Mouse (Mus musculus): ENCODE results near the gene Klf16. TPM values are rescaled to one million over a fixed set of nuclear protein-coding genes. Genes with fewer than 3 reads are reported as not detected.

The Klf16 gene
- polyA plus RNA-seq, 1 experiment from 2014 or later: 12.1 TPM

DNA sequence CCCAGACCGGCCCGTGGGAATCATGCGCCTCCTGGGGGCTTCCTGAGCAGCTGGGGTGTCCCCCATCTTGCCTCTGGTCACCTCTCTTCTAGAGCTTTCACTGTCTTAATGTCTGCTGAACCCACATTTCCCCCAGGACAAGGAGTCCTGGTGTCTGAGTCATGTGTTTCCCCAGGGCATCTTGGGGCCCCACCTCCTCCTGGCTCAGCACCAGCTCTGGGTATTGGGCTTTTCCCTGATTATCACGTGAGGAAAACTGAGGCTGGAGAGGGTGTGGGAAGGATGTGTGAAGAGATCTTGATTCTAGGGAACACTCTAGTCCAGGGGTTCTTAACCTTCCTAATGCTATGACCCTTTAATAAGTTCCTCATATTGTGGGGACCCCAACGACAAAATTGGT is 38.9 kb downstream of the Klf16 start:
- no peak overlapping the region for H3K9ac ChIP-seq (replicated peaks)
- no peak overlapping the region for H3K4me3 ChIP-seq (replicated peaks)
- H3K4me1 ChIP-seq (replicated peaks): peaks cover 10% of the 10 kb centered on the region; the same call in 1 of the 2 replicates
- no peaks in the 10 kb centered on the region for H3K9me3 ChIP-seq
- no peak overlapping the region for H3K27ac ChIP-seq
- WGBS: 49% methylated on average over 5 of the region's 5 CpGs
- no peak for ATAC-seq (ENCODE audit: insufficient number of reproducible peaks, insufficient read depth, low FRiP score, low TSS enrichment, low read depth)
- H3K27me3 ChIP-seq: peaks cover 56% of the 10 kb centered on the region
- peaks cover 22% of the 10 kb centered on the region for H3K36me3 ChIP-seq
- H3K4me2 ChIP-seq: no peak overlapping the region

DNA sequence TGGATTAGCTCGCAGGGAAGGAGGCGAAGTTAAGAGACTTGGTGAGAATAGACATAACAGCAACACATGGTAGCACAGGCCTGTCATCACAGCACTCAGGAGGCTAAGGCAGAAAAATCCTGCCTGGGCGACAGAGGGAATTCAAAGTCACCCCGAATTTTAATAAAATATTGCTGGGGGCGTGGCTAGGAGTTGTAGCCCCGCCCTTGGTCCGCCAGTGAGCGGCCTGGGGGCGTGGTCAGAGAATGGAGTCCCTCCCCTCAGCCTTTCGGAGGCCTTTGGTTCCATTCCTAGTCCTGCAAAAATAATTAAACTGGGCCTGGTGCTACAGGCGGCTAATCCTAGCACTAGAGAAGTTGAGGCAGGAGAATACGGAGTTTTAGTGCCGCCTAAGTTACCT is 41.4 kb downstream of the Klf16 start:
- H3K27me3 ChIP-seq: peaks cover 56% of the 10 kb centered on the region
- H3K27ac ChIP-seq: no peak overlapping the region
- 7% methylated on average over 13 of the region's 13 CpGs for WGBS

DNA sequence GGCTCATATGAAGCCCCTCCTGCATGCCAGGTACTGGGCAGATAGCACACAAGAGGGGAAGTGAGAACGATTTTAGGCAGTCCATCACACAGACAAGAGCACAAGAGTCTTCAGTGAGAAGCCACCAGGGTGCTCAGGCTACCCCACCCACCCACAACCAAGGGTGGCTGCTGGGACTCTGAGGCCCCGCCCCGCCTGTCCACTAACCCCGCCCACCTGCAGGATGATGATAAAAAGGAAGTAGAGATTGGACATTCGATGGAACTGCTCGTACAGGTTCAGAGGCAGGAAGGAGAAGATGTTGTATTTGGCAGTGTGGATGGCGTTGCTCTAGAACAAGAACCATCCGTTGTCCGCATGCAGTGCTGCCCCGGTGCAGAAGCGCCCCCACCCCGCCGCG is 42.0 kb downstream of the Klf16 start:
- H3K9me3 ChIP-seq: no peaks in the 10 kb centered on the region
- H3K4me1 ChIP-seq (replicated peaks): peaks cover 10% of the 10 kb centered on the region; the same call in 1 of the 2 replicates
- H3K27ac ChIP-seq: no peak overlapping the region
- H3K4me3 ChIP-seq (replicated peaks): no peak overlapping the region
- H3K9ac ChIP-seq (replicated peaks): no peak overlapping the region
- 11% methylated on average over 14 of the region's 14 CpGs for WGBS
- no peaks in the 10 kb centered on the region for H3K36me3 ChIP-seq
- H3K4me2 ChIP-seq: 0 out of 2 replicates have a peak overlapping the region, but pooled peaks have one; percentile 7
- ATAC-seq (ENCODE audit: insufficient number of reproducible peaks, insufficient read depth, low FRiP score, low TSS enrichment, low read depth): no peak
- H3K27me3 ChIP-seq: peaks cover 56% of the 10 kb centered on the region

More for the DNA sequence above, 41.4 kb downstream of the Klf16 start:
- no peak overlapping the region for H3K9ac ChIP-seq (replicated peaks)
- no peak for ATAC-seq (ENCODE audit: insufficient number of reproducible peaks, insufficient read depth, low FRiP score, low TSS enrichment, low read depth)
- peaks cover 10% of the 10 kb centered on the region; the same call in 1 of the 2 replicates for H3K4me1 ChIP-seq (replicated peaks)
- 0 out of 2 replicates have a peak overlapping the region, but pooled peaks have one; percentile 7 for H3K4me2 ChIP-seq
- no peaks in the 10 kb centered on the region for H3K9me3 ChIP-seq
- no peaks in the 10 kb centered on the region for H3K36me3 ChIP-seq
- H3K4me3 ChIP-seq (replicated peaks): no peak overlapping the region

DNA sequence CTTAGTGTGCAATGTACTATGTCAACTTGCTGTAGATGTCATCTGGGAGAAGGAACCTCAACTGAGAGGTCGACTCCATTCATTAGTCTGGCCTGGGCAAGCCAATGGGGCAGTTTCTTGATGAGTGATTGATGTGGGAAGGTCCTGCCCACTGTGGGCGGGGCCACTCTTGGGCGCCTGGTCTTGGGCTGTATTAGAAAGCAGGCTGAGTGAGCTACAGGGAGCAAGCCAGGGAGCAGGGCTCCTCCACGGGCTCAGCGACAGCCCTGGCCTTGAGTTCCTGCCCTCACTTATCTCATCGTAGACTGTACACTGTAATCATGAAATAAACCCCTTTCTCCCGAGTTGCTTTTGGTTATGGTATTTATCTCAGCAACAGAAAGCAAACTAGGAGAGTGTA is 43.4 kb downstream of the Klf16 start:
- no peaks in the 10 kb centered on the region for H3K9me3 ChIP-seq
- H3K4me1 ChIP-seq (replicated peaks): peaks cover 6% of the 10 kb centered on the region; the same call in 1 of the 2 replicates
- WGBS: 16% methylated on average over 7 of the region's 7 CpGs
- H3K4me2 ChIP-seq: no peak overlapping the region
- H3K27ac ChIP-seq: no peak overlapping the region
- H3K4me3 ChIP-seq (replicated peaks): no peak overlapping the region
- ATAC-seq (ENCODE audit: insufficient number of reproducible peaks, insufficient read depth, low FRiP score, low TSS enrichment, low read depth): no peak
- H3K27me3 ChIP-seq: peaks cover 55% of the 10 kb centered on the region
- H3K36me3 ChIP-seq: no peaks in the 10 kb centered on the region
- no peak overlapping the region for H3K9ac ChIP-seq (replicated peaks)

DNA sequence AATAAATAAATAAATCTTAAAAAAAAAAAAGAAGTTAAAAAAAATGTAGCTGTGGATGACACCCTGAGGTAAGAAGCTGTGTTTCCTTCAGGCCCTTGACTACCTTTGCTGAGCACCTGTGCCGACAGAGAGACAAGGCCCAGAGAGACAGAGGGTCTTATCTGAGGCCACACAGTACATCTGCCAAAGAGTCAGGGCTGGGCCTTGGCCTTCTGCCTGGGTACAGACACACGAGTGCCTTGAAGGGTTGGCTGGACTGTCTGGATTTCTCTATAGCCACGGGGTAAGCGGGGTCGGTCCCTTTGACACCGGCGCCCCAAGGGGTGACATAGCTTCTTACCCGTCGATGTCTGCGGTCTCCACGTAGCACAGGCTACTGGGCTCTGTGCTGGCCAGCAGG is 44.3 kb downstream of the Klf16 start:
- no peak overlapping the region for H3K4me2 ChIP-seq
- 90% methylated on average over 11 of the region's 11 CpGs for WGBS
- no peaks in the 10 kb centered on the region for H3K9me3 ChIP-seq
- no peak for ATAC-seq (ENCODE audit: insufficient number of reproducible peaks, insufficient read depth, low FRiP score, low TSS enrichment, low read depth)
- H3K9ac ChIP-seq (replicated peaks): no peak overlapping the region
- H3K27me3 ChIP-seq: peaks cover 54% of the 10 kb centered on the region
- H3K4me1 ChIP-seq (replicated peaks): peaks cover 4% of the 10 kb centered on the region; the same call in 1 of the 2 replicates
- H3K4me3 ChIP-seq (replicated peaks): no peak overlapping the region
- H3K27ac ChIP-seq: no peak overlapping the region
- H3K36me3 ChIP-seq: no peaks in the 10 kb centered on the region

DNA sequence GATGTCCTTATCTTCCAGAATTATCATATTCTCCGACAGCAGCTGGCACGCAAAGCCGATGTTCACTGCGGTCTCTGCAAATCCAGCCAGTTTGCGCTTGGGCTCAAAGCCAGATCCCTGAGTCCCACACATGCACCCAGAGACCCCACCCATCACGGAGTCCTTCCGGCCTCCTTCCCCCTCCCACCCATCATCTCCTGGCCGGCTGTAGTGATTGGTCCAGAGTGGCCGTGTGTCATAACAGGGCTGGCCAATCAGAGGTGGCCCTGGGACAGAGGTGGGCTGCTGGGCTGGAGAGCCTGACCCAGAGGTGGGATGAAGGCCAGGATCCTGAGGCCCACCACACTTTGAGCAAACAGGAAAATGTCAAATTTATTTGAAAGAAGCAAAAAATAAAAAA is 50.9 kb downstream of the Klf16 start:
- Histone ChIP-seq H3K4me2 (peak overlapping the region; percentile 36), H3K36me3 (no peaks in the 10 kb centered on the region), H3K27ac (no peak overlapping the region), H3K4me3 (replicated peaks) (0 out of 2 replicates have a peak overlapping the region, but pooled peaks have one; percentile 13), H3K9ac (replicated peaks) (no peak overlapping the region), H3K4me1 (replicated peaks) (peaks cover 5% of the 10 kb centered on the region; the same call in 1 of the 2 replicates), H3K27me3 (peaks cover 17% of the 10 kb centered on the region), H3K9me3 (peaks cover 7% of the 10 kb centered on the region)
- ATAC-seq (ENCODE audit: insufficient number of reproducible peaks, insufficient read depth, low FRiP score, low TSS enrichment, low read depth): peak; percentile 74
- WGBS: 20% methylated on average over 9 of the region's 9 CpGs

DNA sequence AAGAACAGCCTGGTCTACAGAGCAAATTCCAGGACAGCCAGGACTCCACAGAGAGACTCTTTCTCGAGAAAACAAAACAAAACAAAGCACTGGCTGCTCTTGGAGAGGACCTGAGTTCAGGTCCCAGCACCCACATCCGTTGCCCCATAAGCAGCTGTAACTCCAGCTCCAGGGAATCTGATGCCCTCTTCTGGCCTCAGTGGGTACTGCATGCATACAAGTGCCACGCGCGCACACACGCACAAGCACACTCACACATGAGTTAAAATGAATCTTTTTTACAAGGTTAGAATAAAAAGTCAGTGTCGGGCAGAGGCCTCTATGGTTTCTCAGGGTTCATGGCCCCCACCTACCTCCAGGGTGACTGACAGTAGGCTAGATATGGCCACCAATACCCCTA is 53.8 kb downstream of the Klf16 start:
- Histone ChIP-seq H3K9ac (replicated peaks) (no peak overlapping the region), H3K4me1 (replicated peaks) (0 out of 2 replicates have a peak, but pooled peaks cover 5% of the 10 kb centered on the region), H3K27me3 (peaks cover 7% of the 10 kb centered on the region; the same call in 1 of the 2 replicates), H3K9me3 (peaks cover 7% of the 10 kb centered on the region), H3K27ac (no peak overlapping the region), H3K4me3 (replicated peaks) (no peak overlapping the region), H3K4me2 (no peak overlapping the region), H3K36me3 (no peaks in the 10 kb centered on the region)
- WGBS: 91% methylated on average over 7 of the region's 7 CpGs
- ATAC-seq (ENCODE audit: insufficient number of reproducible peaks, insufficient read depth, low FRiP score, low TSS enrichment, low read depth): no peak

DNA sequence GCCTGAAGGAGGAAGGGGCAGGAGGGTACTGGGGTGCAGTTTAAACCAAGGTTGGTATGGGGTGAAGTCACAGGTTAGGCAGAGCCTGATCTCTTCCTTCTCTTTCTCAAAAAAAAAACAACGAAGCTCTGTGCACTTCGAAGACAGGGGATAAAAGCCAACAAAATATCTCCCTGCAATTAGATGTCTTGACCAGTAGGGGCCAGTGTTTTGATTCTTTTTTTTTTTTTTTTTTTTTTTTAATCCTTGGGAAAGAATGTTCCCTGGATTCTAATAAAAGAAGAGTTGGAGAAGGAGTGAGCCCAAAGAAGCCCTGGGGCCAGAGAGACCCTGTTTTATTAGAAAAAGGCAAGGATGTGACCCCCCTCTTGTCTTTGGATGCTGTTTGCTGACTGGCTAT is 57.8 kb downstream of the Klf16 start:
- 65% methylated on average over 2 of the region's 2 CpGs for WGBS
- ATAC-seq (ENCODE audit: insufficient number of reproducible peaks, insufficient read depth, low FRiP score, low TSS enrichment, low read depth): no peak

More for the DNA sequence above, 57.8 kb downstream of the Klf16 start:
- H3K27me3 ChIP-seq: peaks cover 33% of the 10 kb centered on the region
- no peak overlapping the region for H3K9ac ChIP-seq (replicated peaks)
- peaks cover 7% of the 10 kb centered on the region for H3K9me3 ChIP-seq
- H3K4me1 ChIP-seq (replicated peaks): no peaks in the 10 kb centered on the region
- H3K36me3 ChIP-seq: no peaks in the 10 kb centered on the region
- H3K4me3 ChIP-seq (replicated peaks): no peak overlapping the region
- H3K27ac ChIP-seq: no peak overlapping the region
- no peak overlapping the region for H3K4me2 ChIP-seq

Small RNA genes within 50 kb of the gene (microRNA-seq; reads per million reads assigned to microRNA genes)
- not detected for gene Mir6912

Other genes with a start within 250 kb of the Klf16 start
- 6.3 and 6.6 TPM in 2 replicates for gene Pcsk4, start 247.8 kb downstream of the Klf16 start, polyA plus RNA-seq (2016; fragmentation: Nextera tagmentation; extraction: Ambion mirVana)
- gene Reep6, start 247.4 kb downstream of the Klf16 start, polyA plus RNA-seq (2016; fragmentation: Nextera tagmentation; extraction: Ambion mirVana): 4.1 and 4.6 TPM in 2 replicates
- 0.70 and 0.88 TPM in 2 replicates for gene Adamtsl5, start 228.9 kb downstream of the Klf16 start, polyA plus RNA-seq (2016; fragmentation: Nextera tagmentation; extraction: Ambion mirVana)
- gene Plk5, start 220.9 kb downstream of the Klf16 start, polyA plus RNA-seq (2016; fragmentation: Nextera tagmentation; extraction: Ambion mirVana): 1.2 and 1.3 TPM in 2 replicates
- gene Mex3d, start 189.7 kb downstream of the Klf16 start, polyA plus RNA-seq (2016; fragmentation: Nextera tagmentation; extraction: Ambion mirVana): 12.5 and 15.2 TPM in 2 replicates
- gene Mbd3, start 177.8 kb downstream of the Klf16 start, polyA plus RNA-seq (2016; fragmentation: Nextera tagmentation; extraction: Ambion mirVana): 361 and 364 TPM in 2 replicates
- gene Uqcr11, start 170.5 kb downstream of the Klf16 start, polyA plus RNA-seq (2016; fragmentation: Nextera tagmentation; extraction: Ambion mirVana): 416 and 437 TPM in 2 replicates
- gene Tcf3, start 143.7 kb downstream of the Klf16 start, polyA plus RNA-seq (2016; fragmentation: Nextera tagmentation; extraction: Ambion mirVana): 247 and 274 TPM in 2 replicates
- not detected in 2 replicates for gene Onecut3, start 82.5 kb downstream of the Klf16 start, polyA plus RNA-seq (2016; fragmentation: Nextera tagmentation; extraction: Ambion mirVana)
- gene Atp8b3, start 38.2 kb downstream of the Klf16 start, polyA plus RNA-seq (2016; fragmentation: Nextera tagmentation; extraction: Ambion mirVana): 0.29 and 0.50 TPM in 2 replicates
- gene Rexo1, start 15.8 kb downstream of the Klf16 start, polyA plus RNA-seq (2016; fragmentation: Nextera tagmentation; extraction: Ambion mirVana): 33.4 and 34.1 TPM in 2 replicates
- gene Abhd17a, start 13.0 kb upstream of the Klf16 start, polyA plus RNA-seq (2016; fragmentation: Nextera tagmentation; extraction: Ambion mirVana): 108 and 110 TPM in 2 replicates
- gene Scamp4, start 25.6 kb upstream of the Klf16 start, polyA plus RNA-seq (2016; fragmentation: Nextera tagmentation; extraction: Ambion mirVana): 62.1 and 66.0 TPM in 2 replicates
- gene Adat3, start 25.6 kb upstream of the Klf16 start, polyA plus RNA-seq (2016; fragmentation: Nextera tagmentation; extraction: Ambion mirVana): 6.1 and 9.9 TPM in 2 replicates
- 4.9 and 6.1 TPM in 2 replicates for gene Gm49322, start 28.7 kb upstream of the Klf16 start, polyA plus RNA-seq (2016; fragmentation: Nextera tagmentation; extraction: Ambion mirVana)
- 239 and 260 TPM in 2 replicates for gene Csnk1g2, start 45.5 kb upstream of the Klf16 start, polyA plus RNA-seq (2016; fragmentation: Nextera tagmentation; extraction: Ambion mirVana)
- 95.8 and 102 TPM in 2 replicates for gene Btbd2, start 79.8 kb upstream of the Klf16 start, polyA plus RNA-seq (2016; fragmentation: Nextera tagmentation; extraction: Ambion mirVana)
- gene Mknk2, start 100.8 kb upstream of the Klf16 start, polyA plus RNA-seq (2016; fragmentation: Nextera tagmentation; extraction: Ambion mirVana): 122 and 124 TPM in 2 replicates
- 51.1 and 51.7 TPM in 2 replicates for gene Mob3a, start 124.7 kb upstream of the Klf16 start, polyA plus RNA-seq (2016; fragmentation: Nextera tagmentation; extraction: Ambion mirVana)
- 12.5 and 16.5 TPM in 2 replicates for gene Izumo4, start 124.9 kb upstream of the Klf16 start, polyA plus RNA-seq (2016; fragmentation: Nextera tagmentation; extraction: Ambion mirVana)
- gene Ap3d1, start 164.9 kb upstream of the Klf16 start, polyA plus RNA-seq (2016; fragmentation: Nextera tagmentation; extraction: Ambion mirVana): 73.8 and 76.8 TPM in 2 replicates
- 21.8 and 22.8 TPM in 2 replicates for gene Dot1l, start 177.9 kb upstream of the Klf16 start, polyA plus RNA-seq (2016; fragmentation: Nextera tagmentation; extraction: Ambion mirVana)
- 63.0 and 72.8 TPM in 2 replicates for gene Sf3a2, start 220.9 kb upstream of the Klf16 start, polyA plus RNA-seq (2016; fragmentation: Nextera tagmentation; extraction: Ambion mirVana)
- 132 and 144 TPM in 2 replicates for gene Plekhj1, start 221.3 kb upstream of the Klf16 start, polyA plus RNA-seq (2016; fragmentation: Nextera tagmentation; extraction: Ambion mirVana)
- not detected in 2 replicates for gene Amh, start 227.9 kb upstream of the Klf16 start, polyA plus RNA-seq (2016; fragmentation: Nextera tagmentation; extraction: Ambion mirVana)
- gene Jsrp1, start 236.2 kb upstream of the Klf16 start, polyA plus RNA-seq (2016; fragmentation: Nextera tagmentation; extraction: Ambion mirVana): 1.6 and 1.7 TPM in 2 replicates
- 1,783 and 1,832 TPM in 2 replicates for gene Oaz1, start 249.3 kb upstream of the Klf16 start, polyA plus RNA-seq (2016; fragmentation: Nextera tagmentation; extraction: Ambion mirVana)